Mouse (Mus musculus) embryonic facial prominence, embryonic 13.5 days (tissue): ENCODE measurements at regions not wholly inside any gene's neighbourhood (a gene's known extent, or its start where the extent isn't known, plus 50 kb on each side); places are given as distances from the start of the nearest gene placed in this dataset.

Source experiments
- ATAC-seq: fragments of 200-750 bp; cut with Nextera tagmentation; 2 replicates; pipeline ENCODE4 v1.8.0; 2017; ENCODE audit warnings: low read depth; ENCODE audit not compliant: insufficient number of reproducible peaks, insufficient read depth, low FRiP score, low TSS enrichment
- H3K27ac ChIP-seq: fragments of 300-500 bp; sonication (generic); 2 replicates; pipeline ENCODE4 v1.5.1; 2015; ENCODE audit warnings: moderate library complexity, mild to moderate bottlenecking, inconsistent platforms
- H3K27me3 ChIP-seq: fragments of 300-500 bp; sonication (generic); 2 replicates; pipeline ENCODE4 v1.6.1; 2015; ENCODE audit warnings: mild to moderate bottlenecking, inconsistent platforms
- H3K36me3 ChIP-seq: fragments of 300-500 bp; sonication (generic); 2 replicates; pipeline ENCODE4 v1.6.1; 2015; ENCODE audit warnings: mild to moderate bottlenecking, inconsistent platforms
- H3K4me1 ChIP-seq: fragments of 300-500 bp; sonication (generic); 2 replicates; pipeline ENCODE4 v1.6.1; 2015; ENCODE audit warnings: inconsistent platforms
- H3K4me2 ChIP-seq: fragments of 300-500 bp; sonication (generic); 2 replicates; pipeline ENCODE4 v1.6.1; 2015; ENCODE audit warnings: moderate library complexity, mild to moderate bottlenecking, inconsistent platforms
- H3K4me3 ChIP-seq: fragments of 300-500 bp; sonication (generic); 2 replicates; pipeline ENCODE4 v1.5.1; 2015; ENCODE audit warnings: mild to moderate bottlenecking, inconsistent platforms
- H3K9ac ChIP-seq: fragments of 300-500 bp; sonication (generic); 2 replicates; pipeline ENCODE4 v1.6.1; 2015; ENCODE audit warnings: mild to moderate bottlenecking, inconsistent platforms
- H3K9me3 ChIP-seq: fragments of 300-500 bp; sonication (generic); 2 replicates; pipeline ENCODE4 v1.6.1; 2016; ENCODE audit warnings: inconsistent platforms
- WGBS: fragments of 180-500 bp; shearing (Covaris S2); methylation state at CpG from one replicate; pipeline ENCODE4 v1.1.7; 2015; ENCODE audit warnings: mixed read lengths; 5-methylcytosine and 5-hydroxymethylcytosine counted together

- Histone ChIP-seq H3K27ac (peak overlapping the region; percentile 84; the same call in 1 of the 2 replicates), H3K9me3 (no peaks in the 10 kb centered on the region), H3K4me1 (peaks cover 65% of the 10 kb centered on the region), H3K4me2 (no peak overlapping the region), H3K9ac (no peak overlapping the region), H3K27me3 (no peaks in the 10 kb centered on the region), H3K4me3 (no peak overlapping the region), H3K36me3 (no peaks in the 10 kb centered on the region)
- ATAC-seq: no peak
- WGBS: 76% methylated on average over 10 of the region's 10 CpGs
These were observed 102.5 kb downstream of the Zfp36l2 start for GRCm38 (mm10) chr17:84085232-84085631.

DNA sequence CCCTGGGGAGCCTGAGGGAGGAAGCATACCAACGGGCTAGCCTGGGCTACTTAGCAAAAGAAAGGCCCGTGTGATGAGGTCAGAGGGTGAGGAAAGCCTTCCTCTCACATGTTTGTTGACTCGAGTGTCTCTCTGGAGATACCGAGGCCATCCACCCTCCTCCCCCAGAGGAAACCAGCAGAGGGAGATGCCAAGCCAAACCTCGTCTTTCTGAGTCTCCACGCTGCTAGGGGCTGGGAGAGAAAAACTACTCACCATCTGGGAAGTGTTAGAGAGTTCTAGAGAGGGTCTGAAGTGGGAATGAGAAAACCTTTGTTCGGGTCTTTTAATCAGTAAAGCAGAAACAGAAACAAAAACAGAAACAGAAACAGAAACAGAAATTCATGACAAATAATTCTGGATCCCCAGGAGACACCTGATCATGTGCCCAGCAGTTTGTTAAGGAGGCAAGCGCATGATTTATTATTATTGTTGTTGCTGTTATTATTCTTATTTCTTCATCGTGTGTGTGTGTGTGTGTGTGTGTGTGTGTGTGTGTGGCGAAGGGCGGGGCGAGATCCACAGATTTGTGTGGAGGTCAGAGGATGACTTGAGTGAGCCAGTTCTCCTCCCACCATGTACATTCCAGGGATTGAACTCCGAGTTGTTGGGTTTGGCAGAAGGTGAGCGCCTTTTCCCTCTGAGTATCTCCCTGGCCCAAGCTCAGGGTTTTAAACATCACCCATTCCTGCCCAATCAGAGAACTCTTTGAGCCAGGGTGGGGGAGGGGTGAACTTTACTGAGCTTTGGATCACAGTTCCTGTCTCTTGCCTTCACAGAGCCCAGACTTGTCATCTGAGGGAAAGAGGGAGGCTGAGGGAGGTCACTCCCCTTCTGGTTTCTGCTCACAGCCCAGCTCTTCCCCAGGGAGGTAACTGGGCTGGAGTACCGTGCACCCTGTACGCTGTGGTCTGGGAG lies 104.2 kb downstream of the Zfp36l2 start:
- 0 out of 2 replicates have a peak, but pooled peaks have one; percentile 35 for ATAC-seq
- Histone ChIP-seq H3K4me1 (peaks cover 63% of the 10 kb centered on the region), H3K27me3 (no peaks in the 10 kb centered on the region), H3K27ac (peak overlapping the region; percentile 84), H3K36me3 (no peaks in the 10 kb centered on the region), H3K9me3 (no peaks in the 10 kb centered on the region), H3K9ac (no peak overlapping the region), H3K4me2 (peak overlapping the region; percentile 24), H3K4me3 (no peak overlapping the region)
- WGBS: 41% methylated on average over 16 of the region's 16 CpGs

DNA sequence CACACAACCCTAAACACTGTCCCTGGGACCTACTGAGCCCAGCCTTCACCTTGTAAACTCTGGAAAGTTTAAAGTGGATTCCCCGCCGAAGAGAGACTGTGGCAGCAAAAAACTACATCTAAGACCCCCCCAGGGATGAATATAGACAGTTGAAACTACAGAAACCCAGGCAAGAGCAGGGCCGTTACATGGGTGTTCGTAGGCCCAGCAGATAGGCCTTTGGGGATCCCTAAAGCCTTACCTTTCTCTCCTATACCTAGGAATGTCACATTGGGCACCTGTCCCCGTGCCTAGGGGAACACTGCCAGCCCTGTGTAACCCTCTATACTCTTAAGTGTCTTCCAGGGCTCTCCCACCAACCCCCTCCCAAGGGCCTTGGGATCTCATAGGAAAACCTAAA lies 105.2 kb downstream of the Zfp36l2 start:
- WGBS: 93% methylated on average over 5 of the region's 5 CpGs
- Histone ChIP-seq H3K4me2 (no peak overlapping the region), H3K4me3 (no peak overlapping the region), H3K27me3 (no peaks in the 10 kb centered on the region), H3K9ac (no peak overlapping the region), H3K27ac (peak overlapping the region; percentile 84), H3K36me3 (no peaks in the 10 kb centered on the region), H3K9me3 (no peaks in the 10 kb centered on the region), H3K4me1 (peaks cover 55% of the 10 kb centered on the region)
- ATAC-seq: no peak

GRCm38 (mm10) chr17:84081751-84082352 lies 105.9 kb downstream of the Zfp36l2 start:
- 37% methylated on average over 8 of the region's 8 CpGs for WGBS
- H3K36me3 ChIP-seq: no peaks in the 10 kb centered on the region
- H3K9ac ChIP-seq: no peak overlapping the region
- peak overlapping the region; percentile 84; the same call in 1 of the 2 replicates for H3K27ac ChIP-seq
- no peak overlapping the region for H3K4me3 ChIP-seq
- H3K4me2 ChIP-seq: 0 out of 2 replicates have a peak overlapping the region, but pooled peaks have one; percentile 3
- H3K4me1 ChIP-seq: peaks cover 55% of the 10 kb centered on the region
- ATAC-seq: no peak
- H3K9me3 ChIP-seq: no peaks in the 10 kb centered on the region
- H3K27me3 ChIP-seq: no peaks in the 10 kb centered on the region

- no peaks in the 10 kb centered on the region for H3K9me3 ChIP-seq
- H3K27ac ChIP-seq: peak overlapping the region; percentile 69
- H3K4me2 ChIP-seq: no peak overlapping the region
- peaks cover 48% of the 10 kb centered on the region for H3K4me1 ChIP-seq
- 62% methylated on average over 3 of the region's 3 CpGs for WGBS
- H3K36me3 ChIP-seq: no peaks in the 10 kb centered on the region
- no peaks in the 10 kb centered on the region for H3K27me3 ChIP-seq
- no peak overlapping the region for H3K9ac ChIP-seq
- ATAC-seq: no peak
- H3K4me3 ChIP-seq: no peak overlapping the region
These were observed 112.4 kb downstream of the Zfp36l2 start for GRCm38 (mm10) chr17:84075081-84075938.

- H3K9ac ChIP-seq: no peak overlapping the region
- peaks cover 41% of the 10 kb centered on the region for H3K4me1 ChIP-seq
- H3K4me3 ChIP-seq: no peak overlapping the region
- H3K9me3 ChIP-seq: no peaks in the 10 kb centered on the region
- H3K36me3 ChIP-seq: no peaks in the 10 kb centered on the region
- no peak overlapping the region for H3K4me2 ChIP-seq
- ATAC-seq: peak; percentile 40; the same call in 1 of the 2 replicates
- no peaks in the 10 kb centered on the region for H3K27me3 ChIP-seq
- WGBS: 55% methylated on average over 10 of the region's 10 CpGs
- peak overlapping the region; percentile 69 for H3K27ac ChIP-seq
These were observed 113.6 kb downstream of the Zfp36l2 start for GRCm38 (mm10) chr17:84074000-84074782.

- Histone ChIP-seq H3K4me3 (no peak overlapping the region), H3K27ac (0 out of 2 replicates have a peak overlapping the region, but pooled peaks have one; percentile 28), H3K27me3 (no peaks in the 10 kb centered on the region), H3K4me2 (no peak overlapping the region), H3K36me3 (no peaks in the 10 kb centered on the region), H3K9me3 (no peaks in the 10 kb centered on the region), H3K9ac (no peak overlapping the region), H3K4me1 (peaks cover 41% of the 10 kb centered on the region)
- WGBS: 60% methylated on average over 4 of the region's 4 CpGs
- ATAC-seq: no peak
These were observed 115.2 kb downstream of the Zfp36l2 start for GRCm38 (mm10) chr17:84072426-84073030.

DNA sequence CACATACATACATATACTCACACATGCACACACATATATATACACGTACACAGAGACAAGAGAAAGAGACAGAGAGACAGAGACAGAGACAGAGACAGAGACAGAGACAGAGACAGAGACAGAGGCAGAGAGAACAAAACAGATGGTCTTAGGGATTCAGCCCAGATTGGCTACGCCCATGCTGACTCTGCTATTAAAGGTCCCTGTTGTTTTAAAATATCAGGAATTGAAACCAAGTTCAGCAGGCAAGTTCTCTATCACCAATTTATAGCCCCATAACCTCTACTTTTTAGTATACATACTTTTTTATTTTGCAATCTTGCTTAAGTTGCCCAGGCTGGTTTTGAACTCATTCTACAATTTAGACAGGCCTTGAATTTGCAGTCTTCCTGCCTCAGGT lies 115.9 kb downstream of the Zfp36l2 start:
- Histone ChIP-seq H3K4me2 (no peak overlapping the region), H3K36me3 (no peaks in the 10 kb centered on the region), H3K9me3 (no peaks in the 10 kb centered on the region), H3K27me3 (no peaks in the 10 kb centered on the region), H3K4me1 (peaks cover 41% of the 10 kb centered on the region), H3K4me3 (no peak overlapping the region), H3K27ac (0 out of 2 replicates have a peak overlapping the region, but pooled peaks have one; percentile 28), H3K9ac (0 out of 2 replicates have a peak overlapping the region, but pooled peaks have one; percentile 18)
- 90% methylated on average over 2 of the region's 2 CpGs for WGBS
- no peak for ATAC-seq

DNA sequence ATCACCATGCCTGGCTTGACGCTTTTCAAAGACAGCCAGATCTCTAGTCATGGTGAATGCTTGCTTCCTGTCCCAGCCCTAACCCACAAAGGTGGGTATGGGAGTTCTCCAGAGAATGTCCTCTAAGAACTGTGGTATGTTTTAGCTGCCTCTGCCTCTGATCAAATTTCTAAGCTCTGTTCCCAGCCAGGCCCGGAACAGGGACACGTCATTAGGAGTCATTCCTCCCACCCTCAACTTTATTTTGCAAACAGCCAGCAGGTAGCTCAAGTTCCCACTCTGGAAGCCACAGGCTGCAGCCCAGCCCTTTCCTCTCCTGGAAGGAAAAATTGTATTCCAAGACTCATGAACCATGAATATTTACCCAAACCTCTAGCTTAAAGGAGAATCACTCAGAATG lies 117.2 kb downstream of the Zfp36l2 start:
- Histone ChIP-seq H3K27ac (no peak overlapping the region), H3K4me2 (no peak overlapping the region), H3K36me3 (no peaks in the 10 kb centered on the region), H3K4me3 (no peak overlapping the region), H3K4me1 (peaks cover 35% of the 10 kb centered on the region), H3K9ac (no peak overlapping the region), H3K27me3 (no peaks in the 10 kb centered on the region), H3K9me3 (no peaks in the 10 kb centered on the region)
- WGBS: 61% methylated on average over 3 of the region's 3 CpGs
- no peak for ATAC-seq

DNA sequence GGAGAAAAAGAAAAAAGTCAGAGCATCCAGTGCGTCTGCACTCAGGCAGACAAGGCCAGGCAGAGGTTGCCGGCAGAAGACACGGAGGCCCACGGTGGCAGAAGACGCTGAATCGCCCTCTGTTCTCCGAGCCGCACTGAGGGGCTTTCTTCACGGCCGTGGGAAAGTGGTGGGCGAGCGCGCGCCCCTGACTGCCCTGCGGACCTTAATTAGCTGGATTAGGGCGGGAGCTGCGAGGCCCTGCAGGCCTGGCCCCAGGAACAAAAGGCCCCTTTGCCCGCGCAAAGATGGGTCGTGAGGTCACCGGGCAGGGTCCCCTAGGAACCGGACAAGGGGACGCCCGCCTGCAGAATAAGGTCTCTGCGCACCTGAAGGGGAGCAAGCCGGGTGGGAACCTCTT lies 120.6 kb downstream of the Zfp36l2 start:
- peaks cover 19% of the 10 kb centered on the region for H3K4me1 ChIP-seq
- H3K4me3 ChIP-seq: no peak overlapping the region
- H3K4me2 ChIP-seq: no peak overlapping the region
- 26% methylated on average over 26 of the region's 26 CpGs for WGBS
- H3K27me3 ChIP-seq: no peaks in the 10 kb centered on the region
- ATAC-seq: no peak
- H3K9ac ChIP-seq: no peak overlapping the region
- H3K27ac ChIP-seq: no peak overlapping the region
- H3K9me3 ChIP-seq: no peaks in the 10 kb centered on the region
- no peaks in the 10 kb centered on the region for H3K36me3 ChIP-seq
